Mouse (Mus musculus) erythroblast, embryonic 14.5 days (primary cell): ENCODE results near the gene Mdm1.

ENCODE experiments used
- GATA1 ChIP-seq: IDR thresholded peaks from 2 replicates; pipeline ENCODE4 v1.6.1; 2012; ENCODE audit warnings: low read length, inconsistent platforms, mixed read lengths
- TAL1 ChIP-seq: IDR thresholded peaks from 3 replicates; pipeline ENCODE4 v1.6.1; 2012; ENCODE audit warnings: low read length, inconsistent platforms, mixed read lengths

GRCm38 (mm10) chr10:118093728-118094127 is 47.9 kb upstream of the Mdm1 start:
- TF ChIP-seq GATA1 (no peak), TAL1 (no peak)
